Mouse (Mus musculus) c-Kit-negative CD71-positive TER-119-positive erythroid progenitor cells, embryonic 14.5 days (primary cell): ENCODE data around the gene Clmp.
"Not testable (repeated sequence)": the region's sequence is repeated elsewhere in the genome, so short reads cannot be mapped to it uniquely, and the experiment has no call there.

ENCODE experiments used
- DNase-seq: peaks from one replicate; pipeline ENCODE4 v3.0.0-alpha.2; 2013; ENCODE audit warnings: low read depth, low spot score

The Clmp gene

DNA sequence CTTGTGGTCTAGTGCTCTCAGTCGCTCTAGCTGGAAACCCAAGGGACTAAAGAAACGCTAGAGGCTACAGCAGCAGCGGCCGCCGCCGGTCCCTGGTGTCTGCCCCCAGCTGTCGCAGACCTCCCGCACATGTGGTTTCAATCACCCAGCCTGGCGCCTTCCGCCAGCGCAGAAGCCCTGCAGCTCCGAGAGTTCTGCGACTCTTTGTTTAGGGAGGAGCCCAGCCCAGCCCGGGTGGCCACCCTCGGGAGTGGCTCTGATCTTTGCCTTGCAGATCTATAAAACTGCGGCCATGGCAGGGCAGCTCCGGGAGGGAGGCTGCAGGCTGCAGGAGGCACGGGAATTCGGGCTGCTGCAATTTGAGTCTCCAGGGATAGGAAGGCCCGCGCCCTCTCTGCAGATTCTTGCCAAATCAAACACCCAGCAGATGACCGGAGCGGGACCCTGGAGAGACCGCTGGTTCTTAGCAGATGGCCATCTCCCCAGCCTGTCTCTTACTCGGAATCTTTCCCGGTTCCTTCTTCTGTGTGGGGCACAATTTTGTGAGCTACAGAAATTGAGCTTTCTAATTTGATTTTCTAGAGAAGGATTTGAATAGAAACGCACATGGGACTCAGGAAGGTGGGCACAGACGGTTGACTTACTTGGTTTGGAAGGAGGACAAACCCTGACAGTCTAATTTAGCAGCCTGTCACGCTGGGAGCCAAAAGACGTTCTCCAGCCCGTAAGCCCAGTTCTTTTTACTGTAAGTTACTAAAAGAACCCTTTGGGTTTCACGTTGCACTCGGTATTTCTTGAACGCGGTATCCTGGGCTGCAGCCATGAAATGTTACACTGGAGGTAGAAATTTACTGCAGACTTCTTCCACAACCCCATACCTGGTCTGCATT is 45.2 kb downstream of the Clmp start:
- no peak for DNase-seq

DNA sequence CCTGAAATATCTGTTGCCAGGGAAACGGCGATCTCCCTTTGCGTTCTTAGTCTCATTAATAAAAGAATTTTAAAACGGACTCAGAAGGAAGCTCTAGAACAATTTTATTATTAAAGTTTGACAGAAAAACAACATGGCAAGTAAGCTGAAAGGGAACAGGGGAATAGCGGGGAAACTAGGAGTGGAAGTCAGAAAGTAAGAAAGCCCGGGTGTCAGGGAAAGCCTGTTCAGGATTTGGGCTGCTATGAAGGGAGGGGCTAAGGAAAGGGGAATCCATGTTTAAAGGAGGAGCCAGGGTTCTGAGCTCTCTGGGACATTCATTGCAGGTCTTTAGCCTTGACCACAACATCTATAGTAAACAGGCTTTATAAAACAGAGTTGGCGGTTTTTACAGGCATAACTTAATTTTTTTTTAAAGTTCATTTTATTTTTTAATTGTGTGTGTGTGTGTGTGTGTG is 45.9 kb downstream of the Clmp start:
- DNase-seq, result no peak

DNA sequence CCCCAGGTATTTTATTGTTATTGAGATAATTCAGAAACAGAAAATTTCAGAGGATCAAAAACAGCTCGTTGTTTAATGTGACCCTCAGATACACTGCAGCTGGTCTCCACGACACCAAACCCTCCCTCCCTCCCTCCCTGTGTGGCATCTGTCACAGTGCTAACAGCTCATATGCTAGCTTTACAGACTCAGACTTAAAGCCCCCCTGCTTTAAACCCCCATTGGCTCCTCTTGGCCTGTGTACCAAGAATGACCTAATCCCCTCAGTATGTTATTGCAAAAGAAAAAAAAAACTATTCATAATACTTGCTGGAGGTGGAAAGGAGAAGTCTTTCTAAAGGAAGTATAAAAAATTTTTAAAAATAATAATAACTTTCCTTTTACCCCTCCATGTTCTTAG is 46.5 kb downstream of the Clmp start:
- no peak for DNase-seq

DNA sequence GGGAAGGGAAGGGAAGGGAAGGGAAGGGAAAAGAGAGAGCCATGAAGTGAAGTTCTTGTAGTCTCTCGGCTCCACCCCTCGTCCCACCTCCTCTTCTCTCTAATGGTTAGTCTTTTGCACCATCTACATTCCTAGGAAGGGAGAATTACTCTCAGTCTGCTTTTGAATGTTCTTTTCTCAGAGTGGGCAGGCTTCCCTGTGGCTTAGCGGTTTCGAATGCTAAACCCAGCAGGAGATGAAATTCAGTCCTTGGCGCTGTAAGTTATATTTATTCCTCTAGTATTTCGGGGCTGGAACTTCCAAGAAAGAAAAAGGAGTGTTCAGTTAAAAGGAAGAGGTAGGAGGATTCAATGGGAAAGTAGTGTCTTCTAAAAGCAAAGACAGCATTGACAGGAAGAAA is 51.4 kb downstream of the Clmp start:
- DNase-seq, result no peak

DNA sequence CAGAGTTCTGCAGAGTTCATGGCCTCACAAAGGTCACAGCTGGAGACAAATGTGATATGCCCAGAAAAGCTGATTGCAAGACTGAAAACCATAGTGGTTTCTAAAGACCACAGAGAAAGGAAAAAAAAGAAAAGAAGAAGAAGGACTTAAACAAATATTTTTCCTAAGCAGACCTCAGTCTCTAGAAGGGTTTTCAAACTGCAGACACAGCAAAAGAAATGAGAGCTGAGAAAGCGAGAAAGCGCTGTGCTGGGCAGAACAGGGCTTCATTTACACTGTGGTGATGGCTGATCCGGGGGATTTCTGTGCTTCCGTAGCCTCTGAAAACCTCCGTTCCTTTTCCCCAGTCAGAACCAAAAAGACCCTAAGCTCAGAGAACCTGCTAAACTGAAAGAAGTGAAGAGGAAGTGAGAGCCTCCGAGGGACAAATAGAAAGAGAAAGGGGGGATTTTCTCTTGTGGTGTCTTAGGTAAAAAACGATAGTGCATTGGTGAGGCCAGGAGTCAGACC is 57.8 kb downstream of the Clmp start:
- no peak for DNase-seq

DNA sequence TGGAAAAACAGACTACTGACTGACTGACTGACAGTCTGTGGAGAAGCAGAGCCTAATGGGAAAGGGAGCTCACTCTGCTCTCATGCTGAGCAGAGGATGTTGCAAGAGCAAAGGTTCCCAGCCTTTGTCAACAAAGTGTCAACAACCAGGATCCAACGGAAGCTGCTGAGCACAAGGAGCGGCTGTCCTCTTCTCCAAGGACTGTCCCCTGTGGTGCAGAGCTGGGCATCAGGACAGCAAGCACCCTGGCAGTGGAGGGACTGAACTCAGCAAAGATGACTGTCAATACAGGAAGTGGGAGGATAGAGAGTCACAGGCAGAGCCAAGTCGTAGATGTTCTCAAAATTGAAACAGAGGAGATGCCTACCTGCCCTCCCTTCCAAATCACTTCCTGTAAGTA is 58.5 kb downstream of the Clmp start:
- DNase-seq, result no peak

DNA sequence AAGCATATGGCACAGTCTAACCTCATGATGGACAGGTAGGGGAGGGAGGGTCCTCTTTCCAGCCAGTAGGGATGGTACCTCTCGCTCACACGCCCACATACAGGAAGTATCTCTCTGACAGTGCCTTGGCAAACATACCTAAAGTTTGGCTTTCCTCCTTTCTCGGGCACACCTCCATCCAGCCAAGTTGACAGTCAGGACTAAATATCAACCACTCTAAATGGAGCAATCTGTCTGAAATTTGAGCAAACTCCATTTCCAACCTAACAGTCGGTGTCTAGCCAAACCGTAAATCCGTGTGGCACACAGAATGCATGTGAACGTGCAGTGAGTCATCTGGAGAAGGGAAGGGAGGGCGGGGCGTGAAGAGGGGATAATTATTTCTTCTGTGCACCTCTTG is 61.0 kb downstream of the Clmp start:
- DNase-seq, result no peak

DNA sequence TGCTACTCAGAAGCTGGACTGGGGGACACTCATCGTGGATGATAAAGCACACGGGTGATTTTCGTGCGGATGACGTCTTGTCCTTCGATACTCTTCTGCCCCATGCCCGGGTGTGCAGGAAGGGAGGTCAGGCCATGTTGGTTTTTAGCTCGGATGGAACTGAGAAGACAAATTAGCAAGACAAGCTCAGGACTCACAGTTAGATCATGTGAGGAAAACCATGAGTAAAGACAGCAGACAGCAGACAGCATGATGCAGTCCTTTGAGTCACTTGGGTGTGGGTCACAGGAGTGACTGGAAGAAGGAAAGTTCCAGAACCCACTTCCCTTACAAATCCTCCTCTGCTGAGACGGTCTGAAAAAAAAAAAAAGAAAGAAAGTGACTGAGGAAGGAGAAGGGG is 61.5 kb downstream of the Clmp start:
- DNase-seq, result no peak

DNA sequence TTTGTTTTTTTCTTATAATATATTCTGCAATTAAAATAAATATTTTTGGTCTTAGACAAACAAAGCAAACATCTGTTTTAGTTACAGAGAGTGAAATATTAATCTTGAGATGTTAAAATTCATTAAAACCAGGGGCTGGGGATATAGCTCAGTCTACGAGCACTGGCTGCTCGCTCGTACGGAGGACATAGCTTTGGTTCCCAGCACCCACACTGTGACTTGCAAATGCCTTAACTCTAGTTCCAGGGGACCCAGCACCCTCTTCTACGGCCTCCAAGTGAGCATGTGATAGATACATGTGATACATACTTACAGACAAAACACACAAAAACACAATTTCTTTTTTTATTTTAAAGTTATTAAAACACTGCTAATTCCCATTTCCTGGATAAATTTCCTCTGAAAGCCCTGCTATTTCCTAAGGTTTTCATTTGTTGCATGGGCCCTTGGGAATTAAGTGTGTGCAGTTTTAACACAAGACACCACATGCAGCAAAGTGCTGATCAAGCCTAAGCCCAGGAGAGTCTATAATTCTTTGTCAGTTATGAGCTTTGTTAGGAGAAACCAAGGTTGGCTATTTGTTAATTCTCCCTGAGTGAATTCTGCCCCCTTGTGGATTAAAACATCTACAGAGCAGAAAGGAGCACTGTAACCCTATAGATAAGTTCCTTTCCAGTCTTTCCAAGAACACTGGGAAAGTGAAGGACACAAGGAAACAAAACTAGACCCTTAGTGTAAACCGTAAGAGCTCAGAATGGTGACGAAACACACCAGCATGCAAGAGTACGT is 64.3 kb downstream of the Clmp start:
- no peak for DNase-seq

DNA sequence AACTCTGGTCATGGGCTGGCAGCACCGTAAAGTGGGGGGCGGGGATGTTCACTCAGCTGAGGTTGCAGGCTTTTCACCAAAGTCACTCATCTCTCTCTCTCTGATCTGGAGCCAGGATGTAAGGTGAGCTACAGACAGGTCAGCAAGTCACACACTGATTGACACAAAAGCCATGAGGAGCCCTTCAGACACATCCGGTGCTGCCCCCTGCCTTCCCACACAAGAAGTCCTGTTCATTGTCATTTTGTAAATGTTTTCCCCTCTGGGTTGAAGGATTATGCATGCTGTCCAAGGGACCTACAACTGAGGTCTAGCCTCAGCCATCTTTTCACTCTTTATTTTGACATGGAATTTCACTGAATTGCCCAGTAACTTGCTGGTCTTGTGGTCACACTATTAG is 66.0 kb downstream of the Clmp start:
- DNase-seq, result no peak

DNA sequence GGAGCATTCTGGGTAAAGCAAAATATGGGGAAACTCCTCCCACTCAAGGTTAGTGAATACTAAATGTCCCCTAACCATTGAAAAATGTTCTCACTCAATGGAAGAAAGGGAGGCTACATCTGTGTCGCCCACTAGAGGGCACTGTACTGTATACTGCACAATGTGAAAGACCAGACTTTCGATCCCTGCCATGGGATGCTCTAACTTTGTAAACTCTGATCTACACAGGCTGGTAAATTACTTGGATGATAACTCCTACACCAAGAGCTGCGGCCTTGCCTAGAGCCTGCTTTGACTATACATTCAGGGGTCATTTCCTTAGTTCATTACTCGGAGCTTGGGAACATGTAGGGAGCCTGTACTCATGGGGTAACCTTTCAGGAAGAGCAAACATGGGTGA is 70.6 kb downstream of the Clmp start:
- DNase-seq, result peak; percentile 3

DNA sequence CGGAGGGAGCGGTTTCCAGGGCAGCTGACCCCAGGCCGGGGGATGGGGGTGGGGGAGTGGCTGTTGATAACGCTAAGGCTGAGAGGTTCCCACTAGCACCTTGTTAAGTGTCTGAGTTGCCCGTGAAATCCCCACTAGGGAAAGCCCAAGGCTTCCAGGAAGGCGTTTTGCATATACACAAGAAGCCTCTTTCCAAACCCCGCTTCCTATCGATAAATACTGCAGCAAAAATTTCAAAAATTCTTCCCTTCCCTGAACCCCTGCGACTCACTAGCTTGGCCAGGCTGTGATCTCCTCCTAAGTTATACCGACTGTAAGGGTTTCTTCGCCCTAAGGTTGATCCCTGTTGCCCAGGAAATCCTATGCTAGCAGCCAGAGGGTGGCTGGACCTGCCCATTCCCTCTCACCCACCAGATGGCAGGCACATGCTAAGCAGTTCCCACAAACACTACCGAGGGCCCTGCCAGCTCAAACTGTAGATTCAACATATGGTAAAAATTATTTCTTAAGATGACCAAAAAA is 71.4 kb downstream of the Clmp start:
- no peak for DNase-seq

DNA sequence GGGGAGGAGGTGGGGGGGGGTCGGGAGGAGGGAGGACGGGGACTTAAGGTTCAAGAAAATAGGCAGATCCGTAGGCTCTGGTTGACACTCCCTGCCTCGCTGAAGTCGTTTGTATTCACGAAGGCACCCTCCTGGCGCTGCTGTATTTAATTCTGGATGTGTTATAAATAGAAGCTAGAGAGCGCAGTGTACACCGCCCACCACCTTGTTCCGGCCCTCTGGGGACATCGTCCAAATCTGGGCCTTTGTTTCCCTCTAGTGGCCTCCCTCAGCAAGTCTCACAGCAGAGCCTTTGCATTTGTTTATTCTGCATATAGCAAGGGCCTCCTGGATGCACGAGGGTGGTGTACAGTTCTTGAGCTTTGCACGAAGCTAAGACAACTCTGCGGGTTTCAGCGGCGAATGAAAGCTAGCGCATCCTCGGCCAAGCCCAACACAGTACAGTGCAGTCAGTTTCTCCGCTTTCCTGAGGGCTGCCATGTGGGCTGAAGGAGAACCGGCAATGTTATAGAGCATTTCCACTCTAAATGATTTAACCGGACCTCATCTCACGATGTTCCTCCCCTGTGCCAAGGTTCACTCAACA is 72.0 kb downstream of the Clmp start:
- DNase-seq, result no peak

DNA sequence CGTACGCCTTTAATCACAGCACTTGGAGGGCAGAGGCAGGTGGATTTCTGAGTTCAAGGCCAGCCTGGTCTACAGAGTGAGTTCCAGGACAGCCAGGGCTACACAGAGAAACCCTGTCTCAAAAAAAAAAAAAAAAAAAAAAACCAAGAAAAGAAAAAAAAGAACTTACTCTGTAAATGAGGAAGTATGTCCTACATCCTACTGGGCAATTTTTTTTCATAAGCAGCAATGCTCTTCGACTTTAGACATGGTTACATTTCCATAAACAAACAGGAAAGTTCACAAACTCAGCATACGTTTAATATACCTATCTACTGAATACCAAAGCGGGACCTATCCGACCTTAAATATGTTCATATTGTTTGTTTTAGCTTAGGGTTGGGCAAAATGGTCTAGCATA is 76.6 kb downstream of the Clmp start:
- DNase-seq, result no peak

DNA sequence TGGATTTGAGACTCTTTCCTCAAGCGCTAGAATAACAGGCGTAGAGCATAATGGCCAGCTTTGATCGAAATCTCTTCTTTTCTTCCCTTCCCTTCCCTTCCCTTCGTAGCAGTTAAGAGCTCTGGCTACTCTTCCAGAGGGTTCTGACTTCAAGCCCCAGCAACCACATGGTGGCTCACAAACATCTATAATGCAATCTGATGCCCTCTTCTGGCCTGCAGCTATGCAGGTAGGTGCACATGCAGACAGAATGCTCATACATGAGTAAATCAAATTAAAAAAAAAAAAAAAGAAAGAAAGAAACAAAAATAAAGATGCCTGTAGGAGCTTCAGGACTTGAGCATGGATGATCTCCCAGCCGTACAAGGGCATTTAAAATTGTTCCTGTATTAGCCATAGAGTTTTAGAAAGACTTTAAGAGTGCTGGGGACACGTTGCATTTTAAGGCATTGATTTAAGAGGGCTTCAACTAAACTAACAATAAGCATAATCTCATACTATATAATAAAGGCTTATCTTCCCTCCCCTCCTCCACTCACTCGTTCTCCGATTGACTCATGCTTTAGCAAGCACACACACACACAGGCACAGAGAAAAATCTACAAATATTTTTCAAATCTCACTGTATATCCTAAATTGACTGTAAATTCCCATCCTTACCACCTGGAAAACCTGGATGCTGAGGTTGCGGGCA is 79.3 kb downstream of the Clmp start:
- no peak for DNase-seq

DNA sequence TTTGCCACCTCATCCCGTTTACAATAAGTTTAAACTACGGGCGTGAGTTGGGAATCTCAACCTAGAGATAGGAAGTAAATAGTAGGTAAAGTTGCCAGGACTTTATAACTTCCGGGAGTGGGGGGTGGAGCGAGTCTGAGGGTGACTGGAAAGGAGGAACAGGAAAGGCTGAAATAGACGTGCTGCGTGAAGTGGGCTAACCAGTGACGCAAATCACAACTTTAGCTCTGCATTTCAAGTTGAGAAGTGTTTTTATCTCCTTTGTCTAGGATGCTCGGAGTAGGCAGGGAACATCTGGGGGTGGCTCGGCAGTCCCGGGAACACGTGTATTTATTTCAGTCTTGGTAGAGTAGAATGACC is 79.8 kb downstream of the Clmp start:
- no peak for DNase-seq

DNA sequence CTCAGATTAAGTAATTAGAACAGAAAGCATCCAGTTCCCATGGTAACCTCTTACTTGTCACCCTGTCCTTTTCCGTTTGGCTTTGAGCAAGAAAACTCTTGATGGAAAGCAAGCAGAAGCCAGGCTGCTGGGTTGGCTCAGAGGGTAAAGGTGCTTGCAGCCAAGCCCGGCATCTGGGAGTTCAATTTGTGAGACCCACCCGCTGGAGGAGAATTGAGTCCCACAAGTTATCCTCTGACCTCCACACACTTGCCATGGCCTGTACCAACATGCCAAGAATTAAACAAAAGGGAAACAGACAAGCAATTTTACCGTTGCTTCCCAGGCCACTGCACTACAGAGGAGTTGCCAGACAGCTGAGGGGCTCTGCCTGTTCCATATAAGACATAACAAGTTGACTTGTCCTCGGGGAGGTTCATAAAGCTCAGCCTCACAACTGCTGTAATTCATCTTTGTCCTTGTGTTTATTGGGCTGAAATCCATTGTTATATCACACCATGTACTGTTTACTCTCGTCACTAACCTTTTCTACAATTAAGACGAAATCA is 80.4 kb downstream of the Clmp start:
- no peak for DNase-seq

DNA sequence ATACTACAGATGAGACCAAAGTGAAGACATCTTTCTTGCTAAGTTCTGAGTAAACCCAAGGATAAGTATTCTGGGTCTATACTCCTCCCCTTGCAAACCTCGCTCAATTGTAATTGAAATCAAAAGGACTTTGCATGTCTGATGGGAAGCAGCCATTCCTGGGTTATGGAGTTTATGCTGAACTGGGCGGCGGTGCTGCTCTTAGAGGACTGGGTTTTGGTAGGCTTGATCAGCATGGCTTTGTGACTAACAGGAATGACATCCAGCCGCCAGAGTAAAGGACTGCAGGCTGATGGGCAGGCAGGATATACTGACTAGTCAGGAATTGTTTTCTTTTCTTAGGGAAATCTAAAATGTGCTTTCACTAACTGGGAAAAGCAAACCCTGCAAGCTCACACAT is 82.2 kb downstream of the Clmp start:
- DNase-seq, result no peak

DNA sequence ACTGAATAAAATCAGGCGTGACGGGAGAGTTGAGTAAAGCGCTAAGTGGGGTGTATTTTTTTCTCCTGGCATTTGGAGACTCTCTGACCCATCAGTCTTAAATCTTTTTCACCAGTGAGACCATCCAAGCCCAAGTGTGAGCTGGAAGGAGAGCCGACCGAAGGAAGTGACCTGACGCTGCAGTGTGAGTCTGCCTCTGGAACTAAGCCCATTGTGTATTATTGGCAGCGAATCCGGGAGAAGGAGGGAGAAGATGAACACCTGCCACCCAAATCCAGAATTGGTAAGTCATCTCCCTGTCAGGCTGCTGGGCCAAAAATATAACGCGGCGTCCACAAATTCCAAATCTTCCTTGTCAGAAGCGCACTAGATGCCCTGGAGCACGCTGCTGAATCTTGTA is 86.5 kb downstream of the Clmp start:
- DNase-seq, result no peak

DNA sequence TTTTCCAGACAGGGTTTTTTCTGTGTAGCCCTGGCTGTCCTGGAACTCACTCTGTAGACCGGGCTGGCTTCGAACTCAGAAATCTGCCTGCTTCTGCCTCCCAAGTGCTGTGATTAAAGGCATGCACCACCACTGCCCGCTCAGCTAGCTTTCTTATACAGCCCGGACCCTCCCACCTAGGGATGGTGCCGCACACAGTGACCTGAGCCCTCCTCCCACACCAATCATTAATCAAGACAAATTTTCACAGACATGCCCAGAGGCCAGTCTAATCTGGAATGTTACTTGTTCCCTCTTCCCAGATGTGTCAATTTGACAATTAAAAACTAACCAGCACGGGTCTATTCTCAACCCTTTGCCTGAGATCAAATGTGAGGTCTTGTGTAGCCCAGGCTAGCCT is 87.4 kb downstream of the Clmp start:
- not testable (repeated sequence) for DNase-seq

DNA sequence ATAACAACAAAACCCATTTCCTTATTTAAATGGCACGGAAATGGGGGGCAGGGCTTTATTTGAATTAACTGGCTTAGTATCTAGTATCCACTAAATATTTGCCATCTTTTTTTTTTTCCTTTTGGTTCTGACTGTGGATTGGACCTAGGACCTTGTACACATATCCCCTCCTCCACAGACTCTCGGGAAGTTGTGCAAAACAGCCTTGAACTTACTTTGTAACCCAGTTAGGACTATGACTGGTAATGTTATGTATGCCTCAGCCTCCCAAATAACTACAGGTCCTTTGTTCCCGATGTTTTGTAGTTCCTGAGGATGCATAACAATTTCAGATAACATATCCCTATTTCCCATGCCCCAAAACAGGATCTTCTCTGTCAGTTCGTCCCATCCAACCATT is 88.1 kb downstream of the Clmp start:
- DNase-seq, result no peak
